ENCODE assay signal across 10 mouse cellular contexts in the genomic region with DNA sequence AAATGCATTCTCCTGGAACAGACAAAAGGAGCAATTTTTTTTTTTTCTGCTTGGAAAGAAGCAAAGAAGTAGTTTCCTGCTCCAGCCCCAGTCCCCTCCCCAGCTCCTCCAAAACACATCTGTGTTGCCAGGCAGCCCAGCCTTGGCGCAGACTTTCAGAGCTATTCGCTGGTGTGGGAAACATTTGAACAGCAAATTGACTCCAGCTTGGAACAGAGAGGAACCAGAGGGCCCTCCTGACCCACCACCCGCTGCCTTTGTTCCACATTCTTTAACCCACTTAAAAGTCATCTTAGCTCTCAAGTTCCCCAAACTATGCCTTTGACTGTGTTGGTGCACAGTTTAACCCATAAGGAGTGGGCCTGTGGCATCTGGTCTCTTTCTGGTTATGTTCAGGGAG.
DNase-seq lines count a peak whose midpoint lies in the region; ATAC-seq and TF ChIP-seq lines count a peak whose summit lies in the region.
"Had no signal": no experiment of that assay in that cellular context is flagged by ENCODE, and none has a peak within 500 bp of the region (broad histone marks: within the 10 kb centered on the region; RNA-seq: fewer than 3 reads in every experiment).

No protein-coding gene starts in this region.

- TF ChIP-seq CTCF in gastrocnemius, adult 2 months (IDR thresholded peaks at IDR 0.05), result no peak

- H3K9me3 ChIP-seq in lung, embryonic 15.5 days, result no peaks in the 10 kb centered on the region
- H3K9me3 ChIP-seq in kidney, embryonic 16.5 days (ENCODE audit: low read length), result no peaks in the 10 kb centered on the region

- 17% methylated on average over 3 of the region's 3 CpGs for WGBS in lung, embryonic 15.5 days
- 38% methylated on average over 3 of the region's 3 CpGs for WGBS in kidney, embryonic 16.5 days

- ATAC-seq in lung, embryonic 15.5 days (ENCODE audit: borderline replicate concordance, extremely low read depth, low FRiP score, low TSS enrichment), result peak; percentile 83
- no peak for ATAC-seq in kidney, embryonic 16.5 days (ENCODE audit: low FRiP score, low TSS enrichment)
- ATAC-seq: Patski had no signal

- no peak overlapping the region for H3K4me3 ChIP-seq in gastrocnemius, adult 2 months
- H3K4me3 ChIP-seq in lung, embryonic 15.5 days, result peak overlapping the region; percentile 1; the same call in 1 of the 2 replicates
- no peak overlapping the region for H3K4me3 ChIP-seq in kidney, embryonic 16.5 days (ENCODE audit: low read length)
- H3K4me3 ChIP-seq: myocyte had no signal

- H3K4me2 ChIP-seq in lung, embryonic 15.5 days, result peak overlapping the region; percentile 36
- H3K4me2 ChIP-seq in kidney, embryonic 16.5 days (replicated peaks; ENCODE audit: low read depth, low read length), result no peak overlapping the region

- H3K4me1 ChIP-seq in lung, embryonic 15.5 days, result peaks cover 49% of the 10 kb centered on the region
- H3K4me1 ChIP-seq in kidney, embryonic 16.5 days (ENCODE audit: insufficient read depth, low read length), result no peaks in the 10 kb centered on the region

- no peak overlapping the region for H3K9ac ChIP-seq in lung, embryonic 15.5 days
- H3K9ac ChIP-seq in kidney, embryonic 16.5 days (replicated peaks; ENCODE audit: low read length), result no peak overlapping the region

- H3K36me3 ChIP-seq in lung, embryonic 15.5 days, result no peaks in the 10 kb centered on the region
- no peaks in the 10 kb centered on the region for H3K36me3 ChIP-seq in kidney, embryonic 16.5 days (ENCODE audit: insufficient read depth, low read length)

- H3K27me3 ChIP-seq in lung, embryonic 15.5 days, result no peaks in the 10 kb centered on the region
- H3K27me3 ChIP-seq in kidney, embryonic 16.5 days (ENCODE audit: insufficient read depth, low read length), result no peaks in the 10 kb centered on the region
- H3K27me3 ChIP-seq: Patski had no signal

- intact Hi-C loops in gastrocnemius, adult 2 months (cut with DNase I), result no loop called here
- intact Hi-C loops in left cerebral cortex, postnatal 4 days (cut with DNase I), result no loop called here

- peak; percentile 17 to 22 for DNase-seq in right cerebral cortex, adult 2 months (ENCODE audit: low spot score in 2 of 2)
- DNase-seq in right cerebral cortex, postnatal 36 days (ENCODE audit: low spot score in 2 of 2), result no peak
- peak; percentile 67 for DNase-seq in gastrocnemius, adult 2 months
- peak; percentile 60 for DNase-seq in skeletal muscle tissue, adult 2 months (ENCODE audit: low read depth, low spot score)
- no peak for DNase-seq in left cerebral cortex, postnatal 4 days
- no peak for DNase-seq in spleen, postnatal 10 days (ENCODE audit: low spot score in 2 of 2)

- no peak overlapping the region for H3K27ac ChIP-seq in gastrocnemius, adult 2 months
- peak overlapping the region; percentile 91 for H3K27ac ChIP-seq in lung, embryonic 15.5 days
- no peak overlapping the region for H3K27ac ChIP-seq in kidney, embryonic 16.5 days (ENCODE audit: low read length)

Comparison
In these comparisons a context has a peak if more than half of its experiments do, and no peak if none do; other contexts are left out.
1. DNase-seq: peak in right cerebral cortex, adult 2 months (2 of 2), gastrocnemius, adult 2 months (single experiment) and skeletal muscle tissue, adult 2 months (single experiment); none in right cerebral cortex, postnatal 36 days (0 of 2), left cerebral cortex, postnatal 4 days (single experiment) and spleen, postnatal 10 days (0 of 2).